Mouse (Mus musculus) liver, embryonic 14.5 days (tissue): Measurements from ENCODE around the gene Hsf2.

Experiments
- CTCF ChIP-seq: IDR thresholded peaks from 2 replicates; pipeline ENCODE4 v1.5.1; 2016; ENCODE audit warnings: antibody characterized with exemption, low read depth, control low read depth
- EP300 ChIP-seq: IDR thresholded peaks from 2 replicates; pipeline ENCODE4 v1.6.1; 2016; ENCODE audit warnings: antibody characterized with exemption, low read depth

DNA sequence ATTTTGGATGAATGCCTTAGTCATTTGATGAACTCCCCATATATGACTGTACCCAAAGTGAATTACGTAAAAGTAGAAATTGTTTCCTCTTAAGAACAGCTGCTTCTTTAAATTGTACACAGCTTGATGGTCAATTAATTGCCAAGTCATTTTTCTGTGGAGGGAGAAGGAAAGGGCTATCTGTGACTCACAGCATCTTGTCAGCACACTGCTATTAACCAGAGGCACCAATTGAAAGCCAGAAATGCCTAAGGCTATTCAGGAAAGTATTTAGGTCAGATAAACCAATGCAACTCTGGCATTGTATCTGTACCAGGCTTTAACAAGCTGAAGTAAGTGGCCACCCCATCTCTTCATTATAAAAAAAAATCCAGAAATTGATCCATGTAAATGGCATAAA lies 67.5 kb downstream of the Hsf2 start:
- TF ChIP-seq CTCF: no peak
- TF ChIP-seq EP300: no peak
